Mouse (Mus musculus): ENCODE measurements around the gene Pabpn1. TPM values are rescaled to one million over a fixed set of nuclear protein-coding genes. Genes with fewer than 3 reads are reported as not detected.

Gene Pabpn1
- polyA plus RNA-seq, 1 experiment: 36.0 TPM

DNA sequence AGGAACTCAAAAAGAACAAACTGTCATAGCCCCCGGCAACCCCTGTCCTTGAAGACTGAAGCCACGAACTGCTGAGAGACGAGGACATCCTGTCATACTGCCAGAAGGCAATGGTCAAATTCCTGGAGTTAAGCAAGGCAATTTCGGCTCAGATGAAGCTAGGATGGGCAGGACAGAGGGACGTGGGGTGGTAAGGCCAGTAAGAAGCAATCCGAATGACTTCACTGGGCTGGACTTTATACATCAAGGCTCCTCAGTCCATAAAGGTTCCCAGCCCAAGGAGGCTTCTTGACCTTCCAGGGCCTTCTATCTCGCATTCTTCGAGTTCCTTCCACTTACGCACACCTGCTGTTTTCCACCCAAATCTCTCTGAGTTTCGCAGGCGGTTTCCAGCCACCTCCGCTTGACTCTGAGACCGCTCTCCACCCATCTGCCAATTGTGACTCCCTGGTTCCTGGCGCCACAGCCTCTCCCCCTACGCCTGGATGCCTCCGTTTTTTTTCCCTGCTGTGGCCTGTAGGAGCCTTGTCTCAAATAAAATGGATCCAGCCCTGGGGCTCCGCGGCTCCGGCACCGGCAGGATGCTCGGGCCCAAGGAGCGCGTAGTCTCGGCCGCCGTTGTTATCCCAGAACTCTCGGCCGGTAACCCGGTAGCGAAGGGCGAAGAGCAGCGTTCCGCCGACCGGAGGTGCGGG lies 16.3 kb upstream of the Pabpn1 start:
- peak overlapping the region; percentile 38 for H3K27ac ChIP-seq (ENCODE audit: insufficient read depth, low read depth, low read length)
- 3% methylated on average over 36 of the region's 36 CpGs for WGBS

DNA sequence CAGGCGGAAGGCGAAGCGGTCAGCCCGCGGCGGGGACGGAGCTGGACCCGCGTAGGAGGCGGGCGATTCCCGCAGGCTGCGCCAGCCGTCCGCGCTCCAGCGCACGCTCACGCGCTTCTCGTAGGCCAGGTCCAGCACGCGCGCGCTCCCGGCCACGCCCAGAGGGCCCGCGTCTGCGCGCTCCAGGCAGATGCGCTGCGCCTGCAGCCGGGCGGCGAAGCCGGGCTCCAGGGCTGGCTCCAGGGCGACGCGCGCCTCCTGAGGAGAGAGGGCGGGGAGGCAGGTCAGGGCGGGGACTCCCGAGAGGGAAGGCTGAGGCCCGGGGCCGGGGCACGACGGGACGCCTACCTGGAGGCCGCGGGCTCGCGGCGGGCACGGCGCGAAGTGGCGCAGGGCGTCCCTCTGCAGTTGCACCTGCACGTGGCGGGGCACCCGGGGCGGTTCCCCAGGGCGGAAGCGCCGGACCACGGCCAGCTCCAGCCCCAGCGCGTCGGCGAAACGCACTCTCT lies 15.7 kb upstream of the Pabpn1 start:
- H3K4me3 ChIP-seq (ENCODE audit: low read depth, low read length): peak overlapping the region; percentile 78
- H3K36me3 ChIP-seq (ENCODE audit: control insufficient read depth, insufficient read depth, low read length): no peaks in the 10 kb centered on the region
- under 1% methylated on average over 72 of the region's 72 CpGs for WGBS
- no peak for TF ChIP-seq CTCF (IDR thresholded peaks at IDR 0.05; ENCODE audit: extremely low read depth, insufficient read length, insufficient replicate concordance, low read depth, low read length)
- TF ChIP-seq POLR2A (IDR thresholded peaks at IDR 0.05; ENCODE audit: low read depth, low read length): no peak; the same call in 1 of the 2 replicates
- H3K27me3 ChIP-seq (ENCODE audit: control insufficient read depth, insufficient read depth, low read length): no peaks in the 10 kb centered on the region
- H3K27ac ChIP-seq (ENCODE audit: insufficient read depth, low read depth, low read length): peak overlapping the region; percentile 60
- peaks cover 10% of the 10 kb centered on the region; the same call in 1 of the 2 replicates for H3K4me1 ChIP-seq (ENCODE audit: control insufficient read depth, insufficient read depth, insufficient read length, low read length)

More for the DNA sequence above, 16.3 kb upstream of the Pabpn1 start:
- H3K27me3 ChIP-seq (ENCODE audit: control insufficient read depth, insufficient read depth, low read length): no peaks in the 10 kb centered on the region
- TF ChIP-seq POLR2A (IDR thresholded peaks at IDR 0.05; ENCODE audit: low read depth, low read length) (no peak), CTCF (IDR thresholded peaks at IDR 0.05; ENCODE audit: extremely low read depth, insufficient read length, insufficient replicate concordance, low read depth, low read length) (0 out of 2 replicates have a peak, but pooled peaks have one; percentile 4)
- no peaks in the 10 kb centered on the region for H3K36me3 ChIP-seq (ENCODE audit: control insufficient read depth, insufficient read depth, low read length)
- H3K4me1 ChIP-seq (ENCODE audit: control insufficient read depth, insufficient read depth, insufficient read length, low read length): peaks cover 10% of the 10 kb centered on the region; the same call in 1 of the 2 replicates
- peak overlapping the region; percentile 78 for H3K4me3 ChIP-seq (ENCODE audit: low read depth, low read length)

DNA sequence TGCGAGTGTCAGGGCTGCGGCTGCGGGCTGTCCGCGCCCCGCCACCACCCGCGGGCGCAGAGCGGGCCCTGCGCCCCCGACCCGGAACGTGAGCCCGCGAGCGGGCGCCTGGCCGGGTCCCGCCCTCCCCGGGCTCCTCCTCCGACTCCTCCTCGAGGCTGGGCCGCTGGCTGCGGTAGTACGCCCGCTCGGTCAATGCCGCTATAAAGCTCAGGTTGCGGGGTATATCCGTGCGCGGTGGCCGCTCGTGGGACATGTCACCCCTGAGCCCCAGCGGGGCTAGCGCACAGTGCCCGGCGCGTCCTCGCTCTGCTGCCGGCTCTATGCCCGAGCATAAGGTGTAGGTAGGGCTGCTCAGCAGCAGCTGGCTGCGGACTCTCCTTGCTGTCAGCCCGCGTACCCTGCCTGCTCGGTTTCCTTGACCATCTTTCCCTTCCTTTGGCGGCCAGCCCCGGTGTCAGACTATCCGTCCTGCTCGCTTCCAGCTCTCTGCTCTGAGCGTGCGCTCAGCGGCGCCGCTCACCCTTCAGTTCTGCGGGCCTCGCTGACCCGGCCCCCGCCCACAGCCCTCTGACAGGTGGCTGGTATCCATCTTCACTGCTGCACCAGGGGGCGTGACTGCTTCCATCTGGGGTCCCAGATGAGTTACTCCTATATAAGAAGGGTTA lies 15.1 kb upstream of the Pabpn1 start, which contains the start of gene Ppp1r3e:
Ppp1r3e (minus strand) TSS at position 503 of the 668 bp plus-strand sequence.
- H3K27me3 ChIP-seq (ENCODE audit: control insufficient read depth, insufficient read depth, low read length): no peaks in the 10 kb centered on the region

DNA sequence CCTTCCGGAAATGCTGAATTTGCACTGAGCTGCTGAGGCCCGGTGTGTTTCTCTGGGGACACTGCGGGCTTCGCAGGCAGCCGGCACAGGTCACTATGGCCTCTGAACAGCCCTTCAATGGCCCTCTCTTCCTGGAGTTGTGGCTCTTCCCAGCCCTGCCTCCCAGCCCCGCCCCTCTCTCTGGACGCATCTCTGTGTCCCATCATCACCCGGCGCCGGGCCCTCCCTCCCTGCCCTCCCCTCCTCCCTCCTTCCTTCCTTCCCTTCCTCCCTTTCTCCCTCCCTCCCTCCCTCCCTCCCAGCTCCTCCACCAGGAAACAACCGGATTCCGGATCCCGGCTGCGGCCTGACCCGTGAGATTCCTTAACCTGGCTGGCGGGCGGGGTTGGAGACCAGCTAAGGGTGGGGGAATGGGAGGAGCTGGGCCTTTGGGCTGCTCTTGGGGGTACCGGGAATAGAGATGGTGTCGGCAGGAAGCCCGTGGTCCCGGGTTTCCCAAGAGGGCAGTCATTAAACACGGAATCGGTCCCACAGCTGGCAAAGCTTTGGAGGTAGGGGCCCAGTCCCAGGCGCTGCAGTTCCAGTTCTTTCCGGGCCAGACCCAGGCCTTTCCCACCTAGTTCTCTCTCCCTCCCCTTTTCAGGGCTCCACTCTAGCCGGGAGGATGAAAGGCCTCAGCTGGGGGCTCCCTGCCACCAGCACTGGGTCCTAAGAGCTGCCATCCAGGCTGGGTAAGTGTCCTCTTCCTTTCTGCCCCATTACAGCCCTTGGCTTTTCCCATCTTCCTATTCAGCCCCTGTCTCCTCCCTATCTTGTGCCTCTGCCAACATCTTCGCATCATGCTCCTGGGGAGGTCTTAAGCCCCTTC lies 8.9 kb upstream of the Pabpn1 start, which contains the start of the genes Bcl2l2 and Gm20521:
Bcl2l2 (plus strand) TSS at position 224 of the 868 bp plus-strand sequence.
Gm20521 (plus strand) TSS at position 288 of the 868 bp plus-strand sequence.
- Histone ChIP-seq H3K27ac (ENCODE audit: insufficient read depth, low read depth, low read length) (peak within 1 kb of the TSS; percentile 91), H3K4me1 (ENCODE audit: control insufficient read depth, insufficient read depth, insufficient read length, low read length) (peaks cover 11% of the 10 kb centered on the region), H3K36me3 (ENCODE audit: control insufficient read depth, insufficient read depth, low read length) (peaks cover 7% of the 10 kb centered on the region; the same call in 1 of the 2 replicates), H3K27me3 (ENCODE audit: control insufficient read depth, insufficient read depth, low read length) (no peaks in the 10 kb centered on the region), H3K4me3 (ENCODE audit: low read depth, low read length) (peak within 1 kb of the TSS; percentile 83)
- 2% methylated on average over 27 of the region's 27 CpGs for WGBS
- TF ChIP-seq POLR2A (IDR thresholded peaks at IDR 0.05; ENCODE audit: low read depth, low read length) (peak; percentile 98), CTCF (IDR thresholded peaks at IDR 0.05; ENCODE audit: extremely low read depth, insufficient read length, insufficient replicate concordance, low read depth, low read length) (no peak)

More for the DNA sequence above, 15.1 kb upstream of the Pabpn1 start, which contains the start of gene Ppp1r3e:
- Histone ChIP-seq H3K4me3 (ENCODE audit: low read depth, low read length) (peak within 1 kb of the TSS; percentile 78), H3K36me3 (ENCODE audit: control insufficient read depth, insufficient read depth, low read length) (no peaks in the 10 kb centered on the region), H3K4me1 (ENCODE audit: control insufficient read depth, insufficient read depth, insufficient read length, low read length) (peaks cover 10% of the 10 kb centered on the region; the same call in 1 of the 2 replicates), H3K27ac (ENCODE audit: insufficient read depth, low read depth, low read length) (peak within 1 kb of the TSS; percentile 60)
- no peak for TF ChIP-seq CTCF (IDR thresholded peaks at IDR 0.05; ENCODE audit: extremely low read depth, insufficient read length, insufficient replicate concordance, low read depth, low read length)
- no peak for TF ChIP-seq POLR2A (IDR thresholded peaks at IDR 0.05; ENCODE audit: low read depth, low read length)
- under 1% methylated on average over 61 of the region's 61 CpGs for WGBS

DNA sequence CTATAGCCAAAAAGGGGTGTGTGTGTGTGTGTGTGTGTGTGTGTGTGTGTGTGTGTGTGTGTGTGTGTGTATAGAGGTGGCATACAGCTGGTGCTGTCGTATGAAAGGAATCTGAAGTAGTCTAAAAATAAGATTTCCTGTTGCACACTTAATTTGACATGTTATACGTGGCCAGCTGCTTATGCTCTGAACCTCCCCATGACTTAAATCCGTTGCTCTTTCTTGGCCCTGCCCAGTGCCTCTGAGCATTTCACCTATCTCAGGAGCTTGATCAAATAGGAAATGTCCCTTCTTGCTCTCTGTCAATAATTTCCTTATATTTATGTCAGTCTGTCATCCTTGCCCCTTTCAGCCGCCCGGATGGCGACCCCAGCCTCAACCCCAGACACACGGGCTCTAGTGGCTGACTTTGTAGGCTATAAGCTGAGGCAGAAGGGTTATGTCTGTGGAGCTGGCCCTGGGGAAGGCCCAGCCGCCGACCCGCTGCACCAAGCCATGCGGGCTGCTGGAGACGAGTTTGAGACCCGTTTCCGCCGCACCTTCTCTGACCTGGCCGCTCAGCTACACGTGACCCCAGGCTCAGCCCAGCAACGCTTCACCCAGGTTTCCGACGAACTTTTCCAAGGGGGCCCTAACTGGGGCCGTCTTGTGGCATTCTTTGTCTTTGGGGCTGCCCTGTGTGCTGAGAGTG lies 8.1 kb upstream of the Pabpn1 start:
- Histone ChIP-seq H3K36me3 (ENCODE audit: control insufficient read depth, insufficient read depth, low read length) (peaks cover 7% of the 10 kb centered on the region; the same call in 1 of the 2 replicates), H3K27ac (ENCODE audit: insufficient read depth, low read depth, low read length) (peak overlapping the region; percentile 70), H3K4me1 (ENCODE audit: control insufficient read depth, insufficient read depth, insufficient read length, low read length) (peaks cover 11% of the 10 kb centered on the region), H3K27me3 (ENCODE audit: control insufficient read depth, insufficient read depth, low read length) (no peaks in the 10 kb centered on the region), H3K4me3 (ENCODE audit: low read depth, low read length) (peak overlapping the region; percentile 83)
- TF ChIP-seq CTCF (IDR thresholded peaks at IDR 0.05; ENCODE audit: extremely low read depth, insufficient read length, insufficient replicate concordance, low read depth, low read length) (no peak), POLR2A (IDR thresholded peaks at IDR 0.05; ENCODE audit: low read depth, low read length) (0 out of 2 replicates have a peak, but pooled peaks have one; percentile 7)
- WGBS: 32% methylated on average over 21 of the region's 21 CpGs

DNA sequence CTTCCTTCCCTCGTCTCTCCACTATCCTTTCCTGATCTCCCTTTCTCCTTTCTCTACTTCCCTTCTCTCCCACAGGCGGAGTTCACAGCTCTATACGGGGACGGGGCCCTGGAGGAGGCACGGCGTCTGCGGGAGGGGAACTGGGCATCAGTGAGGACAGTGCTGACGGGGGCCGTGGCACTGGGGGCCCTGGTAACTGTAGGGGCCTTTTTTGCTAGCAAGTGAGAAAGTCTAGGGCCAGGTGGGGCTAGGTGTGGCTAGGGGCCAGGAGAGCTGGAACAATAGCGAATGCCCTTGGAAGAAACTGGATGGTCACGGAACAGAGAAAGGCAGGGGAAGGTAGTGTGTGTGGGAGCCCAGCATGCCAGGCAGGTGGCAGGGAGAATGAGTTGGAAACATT lies 7.0 kb upstream of the Pabpn1 start:
- Histone ChIP-seq H3K4me1 (ENCODE audit: control insufficient read depth, insufficient read depth, insufficient read length, low read length) (peaks cover 11% of the 10 kb centered on the region), H3K4me3 (ENCODE audit: low read depth, low read length) (no peak overlapping the region), H3K27ac (ENCODE audit: insufficient read depth, low read depth, low read length) (no peak overlapping the region), H3K27me3 (ENCODE audit: control insufficient read depth, insufficient read depth, low read length) (no peaks in the 10 kb centered on the region), H3K36me3 (ENCODE audit: control insufficient read depth, insufficient read depth, low read length) (peaks cover 7% of the 10 kb centered on the region; the same call in 1 of the 2 replicates)
- TF ChIP-seq POLR2A (IDR thresholded peaks at IDR 0.05; ENCODE audit: low read depth, low read length) (no peak), CTCF (IDR thresholded peaks at IDR 0.05; ENCODE audit: extremely low read depth, insufficient read length, insufficient replicate concordance, low read depth, low read length) (no peak)
- WGBS: 91% methylated on average over 11 of the region's 11 CpGs

All from small intestine, adult 2 months (tissue).